Mouse (Mus musculus): ENCODE measurements around the gene Pde6h. TPM values are rescaled to one million over a fixed set of nuclear protein-coding genes. Genes with fewer than 3 reads are reported as not detected.

Pde6h gene
- polyA plus RNA-seq, 1 experiment from 2014 or later = not detected

GRCm38 (mm10) chr6:136915721-136916395 lies 7.8 kb upstream of the Pde6h start:
- ATAC-seq = no peak
- Histone ChIP-seq H3K4me2 (no peak overlapping the region), H3K9me3 (replicated peaks) (no peaks in the 10 kb centered on the region), H3K9ac (no peak overlapping the region), H3K4me1 (peaks cover 5% of the 10 kb centered on the region; the same call in 1 of the 2 replicates), H3K27me3 (no peaks in the 10 kb centered on the region), H3K4me3 (no peak overlapping the region), H3K27ac (no peak overlapping the region), H3K36me3 (ENCODE audit: poor library complexity, severe bottlenecking) (no peaks in the 10 kb centered on the region)
- 89% methylated on average over 8 of the region's 8 CpGs for WGBS

GRCm38 (mm10) chr6:136917885-136918284 lies 5.7 kb upstream of the Pde6h start:
- H3K4me2 ChIP-seq = no peak overlapping the region
- H3K27me3 ChIP-seq = no peaks in the 10 kb centered on the region
- H3K36me3 ChIP-seq (ENCODE audit: poor library complexity, severe bottlenecking) = no peaks in the 10 kb centered on the region
- H3K27ac ChIP-seq = no peak overlapping the region
- H3K4me3 ChIP-seq = no peak overlapping the region
- peaks cover 5% of the 10 kb centered on the region; the same call in 1 of the 2 replicates for H3K4me1 ChIP-seq
- H3K9me3 ChIP-seq (replicated peaks) = no peaks in the 10 kb centered on the region
- no peak overlapping the region for H3K9ac ChIP-seq
- WGBS = 5% methylated on average over 2 of the region's 2 CpGs
- no peak for ATAC-seq

- H3K4me2 ChIP-seq = no peak overlapping the region
- peak; percentile 38; the same call in 1 of the 2 replicates for ATAC-seq
- 46% methylated on average over 16 of the region's 16 CpGs for WGBS
These were observed 3.0 kb upstream of the Pde6h start for GRCm38 (mm10) chr6:136920320-136921257.

GRCm38 (mm10) chr6:136921601-136922000 lies 2.0 kb upstream of the Pde6h start:
- Histone ChIP-seq H3K4me2 (no peak overlapping the region), H3K4me3 (no peak overlapping the region), H3K4me1 (no peaks in the 10 kb centered on the region), H3K9ac (no peak overlapping the region), H3K27ac (no peak overlapping the region), H3K27me3 (no peaks in the 10 kb centered on the region), H3K36me3 (ENCODE audit: poor library complexity, severe bottlenecking) (no peaks in the 10 kb centered on the region), H3K9me3 (replicated peaks) (no peaks in the 10 kb centered on the region)
- ATAC-seq = 0 out of 2 replicates have a peak, but pooled peaks have one; percentile 43
- WGBS = 83% methylated on average over 7 of the region's 7 CpGs

More at GRCm38 (mm10) chr6:136920320-136921257, 3.0 kb upstream of the Pde6h start:
- no peaks in the 10 kb centered on the region for H3K27me3 ChIP-seq
- H3K4me3 ChIP-seq = no peak overlapping the region
- H3K36me3 ChIP-seq (ENCODE audit: poor library complexity, severe bottlenecking) = no peaks in the 10 kb centered on the region
- no peaks in the 10 kb centered on the region for H3K9me3 ChIP-seq (replicated peaks)
- H3K4me1 ChIP-seq = no peaks in the 10 kb centered on the region
- H3K27ac ChIP-seq = no peak overlapping the region
- H3K9ac ChIP-seq = no peak overlapping the region

GRCm38 (mm10) chr6:136922080-136922479 lies 1.6 kb upstream of the Pde6h start, which contains the start of gene Erp27:
TSS of gene Erp27 (minus strand) at chr6:136922180.
- ATAC-seq = no peak
- Histone ChIP-seq H3K9ac (no peak within 1 kb of the TSS), H3K27ac (no peak within 1 kb of the TSS), H3K4me1 (no peaks in the 10 kb centered on the region), H3K4me3 (no peak within 1 kb of the TSS), H3K27me3 (no peaks in the 10 kb centered on the region), H3K36me3 (ENCODE audit: poor library complexity, severe bottlenecking) (no peaks in the 10 kb centered on the region), H3K4me2 (no peak within 1 kb of the TSS), H3K9me3 (replicated peaks) (no peaks in the 10 kb centered on the region)
- 86% methylated on average over 5 of the region's 5 CpGs for WGBS

GRCm38 (mm10) chr6:136922871-136923270 lies 761 bp upstream of the Pde6h start:
- Histone ChIP-seq H3K4me1 (no peaks in the 10 kb centered on the region), H3K4me2 (no peak overlapping the region), H3K36me3 (ENCODE audit: poor library complexity, severe bottlenecking) (no peaks in the 10 kb centered on the region), H3K9ac (no peak overlapping the region), H3K9me3 (replicated peaks) (no peaks in the 10 kb centered on the region), H3K27ac (no peak overlapping the region), H3K4me3 (no peak overlapping the region), H3K27me3 (no peaks in the 10 kb centered on the region)
- WGBS = 91% methylated on average over 7 of the region's 7 CpGs
- ATAC-seq = no peak

GRCm38 (mm10) chr6:136925049-136925448 lies 1.4 kb downstream of the Pde6h start:
- Histone ChIP-seq H3K9ac (no peak overlapping the region), H3K4me1 (no peaks in the 10 kb centered on the region), H3K27ac (no peak overlapping the region), H3K4me2 (no peak overlapping the region), H3K4me3 (no peak overlapping the region), H3K27me3 (no peaks in the 10 kb centered on the region), H3K9me3 (replicated peaks) (no peaks in the 10 kb centered on the region), H3K36me3 (ENCODE audit: poor library complexity, severe bottlenecking) (no peaks in the 10 kb centered on the region)
- no peak for ATAC-seq
- 81% methylated on average over 8 of the region's 8 CpGs for WGBS

GRCm38 (mm10) chr6:136927626-136928025 lies 4.0 kb downstream of the Pde6h start:
- Histone ChIP-seq H3K9me3 (replicated peaks) (no peaks in the 10 kb centered on the region), H3K27ac (no peak overlapping the region), H3K4me1 (no peaks in the 10 kb centered on the region), H3K27me3 (no peaks in the 10 kb centered on the region), H3K36me3 (ENCODE audit: poor library complexity, severe bottlenecking) (no peaks in the 10 kb centered on the region), H3K4me2 (no peak overlapping the region), H3K9ac (no peak overlapping the region), H3K4me3 (no peak overlapping the region)
- no peak for ATAC-seq
- 95% methylated on average over 1 of the region's 1 CpGs for WGBS

- Histone ChIP-seq H3K9me3 (replicated peaks) (no peaks in the 10 kb centered on the region), H3K4me1 (no peaks in the 10 kb centered on the region), H3K27me3 (no peaks in the 10 kb centered on the region), H3K4me3 (no peak overlapping the region), H3K4me2 (no peak overlapping the region), H3K36me3 (ENCODE audit: poor library complexity, severe bottlenecking) (no peaks in the 10 kb centered on the region), H3K9ac (no peak overlapping the region), H3K27ac (no peak overlapping the region)
- 72% methylated on average over 12 of the region's 12 CpGs for WGBS
- no peak for ATAC-seq
These were observed 7.0 kb downstream of the Pde6h start for GRCm38 (mm10) chr6:136930677-136931076.

GRCm38 (mm10) chr6:136931246-136931645 lies 7.6 kb downstream of the Pde6h start:
- no peaks in the 10 kb centered on the region for H3K27me3 ChIP-seq
- no peak overlapping the region for H3K9ac ChIP-seq
- H3K4me3 ChIP-seq = no peak overlapping the region
- H3K9me3 ChIP-seq (replicated peaks) = no peaks in the 10 kb centered on the region
- WGBS = 86% methylated on average over 13 of the region's 13 CpGs
- no peak overlapping the region for H3K4me2 ChIP-seq
- H3K4me1 ChIP-seq = no peaks in the 10 kb centered on the region
- H3K36me3 ChIP-seq (ENCODE audit: poor library complexity, severe bottlenecking) = no peaks in the 10 kb centered on the region
- H3K27ac ChIP-seq = no peak overlapping the region; the same call in 1 of the 2 replicates
- no peak for ATAC-seq

GRCm38 (mm10) chr6:136934068-136934467 lies 10.4 kb downstream of the Pde6h start:
- 84% methylated on average over 7 of the region's 7 CpGs for WGBS
- H3K36me3 ChIP-seq (ENCODE audit: poor library complexity, severe bottlenecking) = no peaks in the 10 kb centered on the region
- H3K27ac ChIP-seq = no peak overlapping the region
- no peak overlapping the region for H3K9ac ChIP-seq
- no peak for ATAC-seq
- no peak overlapping the region for H3K4me3 ChIP-seq
- H3K4me1 ChIP-seq = no peaks in the 10 kb centered on the region
- no peak overlapping the region for H3K4me2 ChIP-seq
- no peaks in the 10 kb centered on the region for H3K27me3 ChIP-seq
- H3K9me3 ChIP-seq (replicated peaks) = no peaks in the 10 kb centered on the region

- no peak for ATAC-seq
- H3K36me3 ChIP-seq (ENCODE audit: poor library complexity, severe bottlenecking) = no peaks in the 10 kb centered on the region
- H3K27me3 ChIP-seq = no peaks in the 10 kb centered on the region
- no peaks in the 10 kb centered on the region for H3K9me3 ChIP-seq (replicated peaks)
- no peak overlapping the region for H3K4me3 ChIP-seq
- no peak overlapping the region for H3K9ac ChIP-seq
- 71% methylated on average over 3 of the region's 3 CpGs for WGBS
- no peak overlapping the region for H3K27ac ChIP-seq
- H3K4me2 ChIP-seq = no peak overlapping the region
- H3K4me1 ChIP-seq = no peaks in the 10 kb centered on the region
These were observed 11.6 kb downstream of the Pde6h start for GRCm38 (mm10) chr6:136935233-136935632.

Data from forebrain, embryonic 13.5 days (tissue).